Mouse (Mus musculus) testis, adult 2 months (tissue): ENCODE data around the gene R3hdml. TPM values are rescaled to one million over a fixed set of nuclear protein-coding genes. Genes with fewer than 3 reads are reported as not detected.
"Not testable (repeated sequence)": the region's sequence is repeated elsewhere in the genome, so short reads cannot be mapped to it uniquely, and the experiment has no call there.

Source experiments
- H3K27ac ChIP-seq: fragments of 200-500 bp; 2 replicates; pipeline ENCODE4 v1.5.1; 2012; ENCODE audit warnings: low read depth, low read length; ENCODE audit not compliant: control insufficient read depth, insufficient read depth
- H3K27me3 ChIP-seq: fragments of 200-500 bp; 2 replicates; pipeline ENCODE4 v1.6.1; 2012; ENCODE audit warnings: mild to moderate bottlenecking, low read length, moderate library complexity; ENCODE audit not compliant: control insufficient read depth, insufficient read depth
- H3K36me3 ChIP-seq: fragments of 200-500 bp; 2 replicates; pipeline ENCODE4 v1.6.1; 2012; ENCODE audit warnings: mild to moderate bottlenecking, low read length; ENCODE audit not compliant: control insufficient read depth, insufficient read depth
- H3K4me1 ChIP-seq: fragments of 200-500 bp; 2 replicates; pipeline ENCODE4 v1.6.1; 2012; ENCODE audit warnings: low read length; ENCODE audit not compliant: control insufficient read depth, insufficient read depth
- H3K4me3 ChIP-seq: fragments of 200-500 bp; 2 replicates; pipeline ENCODE4 v1.5.1; 2012; ENCODE audit warnings: low read depth, mild to moderate bottlenecking, low read length, moderate library complexity, mixed read lengths; ENCODE audit not compliant: control insufficient read depth
- CTCF ChIP-seq: fragments of 200-500 bp; IDR thresholded peaks from 2 replicates; pipeline ENCODE4 v1.5.1; 2012; ENCODE audit warnings: low read depth, mild to moderate bottlenecking, inconsistent platforms, low read length, moderate library complexity; ENCODE audit not compliant: control insufficient read depth, insufficient read depth, insufficient replicate concordance
- POLR2A ChIP-seq: fragments of 200-500 bp; IDR thresholded peaks from 2 replicates; pipeline ENCODE4 v1.6.1; 2012; ENCODE audit warnings: low read depth, mild to moderate bottlenecking, inconsistent platforms, low read length, moderate library complexity; ENCODE audit not compliant: control insufficient read depth
- polyA plus RNA-seq: library from polyadenylated mRNA; depleted of rRNA; stranded (reverse); fragments of >200 nt; gene quantifications from 2 replicates; pipeline ENCODE4 v1.2.3, GENCODE M21; 2012

R3hdml gene
- polyA plus RNA-seq, 1 experiment = not detected

DNA sequence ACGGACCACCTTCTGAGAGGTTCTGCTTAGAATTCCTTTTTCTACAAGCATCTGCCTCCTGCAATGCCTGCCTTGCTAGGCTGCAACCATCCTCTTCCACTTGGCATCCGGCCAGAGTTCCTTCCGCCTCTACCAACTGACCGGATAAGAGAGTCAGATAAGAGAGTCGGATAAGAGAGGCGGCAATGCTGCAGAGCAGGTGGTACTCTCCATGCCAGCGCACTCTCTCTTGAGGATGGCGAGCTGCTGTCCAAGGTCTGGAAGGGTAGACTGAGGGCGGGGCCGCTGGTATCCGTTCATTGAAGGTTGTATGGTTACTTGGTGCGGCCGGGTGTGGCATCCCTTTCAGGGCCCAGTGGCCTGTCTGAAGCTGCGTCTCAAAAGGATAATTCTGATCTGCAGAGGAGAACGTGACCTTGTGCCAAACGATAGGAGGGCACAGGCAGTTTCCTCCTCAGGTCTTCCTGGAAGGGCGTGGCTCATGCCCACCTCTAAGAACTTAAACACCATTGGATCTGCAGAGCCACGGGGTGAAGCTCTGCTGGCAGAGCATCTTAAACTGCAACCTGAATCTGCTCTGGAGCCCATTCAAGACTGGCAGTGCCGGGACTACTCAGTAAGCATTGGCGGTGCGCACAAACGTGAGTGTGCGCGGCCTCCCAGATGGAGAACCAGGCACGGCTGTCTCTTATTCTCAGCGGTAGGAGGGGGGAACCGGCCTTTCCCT lies 33.4 kb upstream of the R3hdml start:
- no peak overlapping the region for H3K27ac ChIP-seq
- H3K4me1 ChIP-seq = no peaks in the 10 kb centered on the region; the same call in 1 of the 2 replicates
- TF ChIP-seq POLR2A = no peak
- TF ChIP-seq CTCF = no peak
- H3K27me3 ChIP-seq = no peaks in the 10 kb centered on the region
- H3K36me3 ChIP-seq = no peaks in the 10 kb centered on the region
- H3K4me3 ChIP-seq = no peak overlapping the region

DNA sequence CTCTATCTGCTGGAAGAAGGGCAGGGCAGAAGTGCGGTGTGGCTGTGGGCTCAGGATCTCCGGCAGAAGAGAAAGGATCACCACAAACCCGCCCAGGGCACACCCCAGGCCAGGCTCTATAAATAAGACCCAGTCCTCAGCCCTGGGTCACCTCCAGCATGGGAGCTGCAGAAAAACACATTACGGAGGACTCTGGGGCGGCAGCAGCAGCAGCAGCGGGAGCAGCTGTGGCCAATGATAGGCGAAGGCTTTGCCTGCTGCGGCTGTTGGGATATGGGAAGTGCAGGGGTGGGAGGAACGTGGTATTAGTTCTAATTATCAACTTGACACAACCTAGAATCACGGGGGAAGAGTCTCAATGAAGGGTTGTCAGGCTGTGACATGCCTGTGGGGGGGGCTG lies 32.7 kb upstream of the R3hdml start:
- H3K4me3 ChIP-seq = no peak overlapping the region

DNA sequence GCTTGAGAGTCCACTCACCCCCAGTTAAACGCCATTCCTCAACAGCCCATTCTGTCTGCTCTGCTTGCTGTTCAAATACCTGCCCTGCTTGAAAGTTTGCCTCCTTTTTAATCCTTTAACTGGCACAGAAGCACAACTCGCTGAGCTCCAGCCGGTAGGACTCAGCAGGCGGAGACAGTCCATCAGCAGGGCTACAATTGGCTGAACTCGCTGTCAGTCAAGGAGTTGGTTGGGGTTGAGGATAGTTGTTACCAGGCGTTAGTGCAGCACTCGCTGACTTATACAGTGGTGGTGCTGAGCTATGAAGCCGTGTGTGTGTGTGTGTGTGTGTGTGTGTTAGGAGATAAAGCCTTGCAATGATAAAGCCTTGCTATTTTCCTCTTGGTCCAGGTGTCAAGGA lies 31.5 kb upstream of the R3hdml start:
- Histone ChIP-seq H3K27me3 (no peaks in the 10 kb centered on the region), H3K36me3 (no peaks in the 10 kb centered on the region), H3K27ac (no peak overlapping the region), H3K4me1 (no peaks in the 10 kb centered on the region; the same call in 1 of the 2 replicates), H3K4me3 (no peak overlapping the region)
- TF ChIP-seq CTCF = no peak
- TF ChIP-seq POLR2A = no peak

More for the DNA sequence above, 32.7 kb upstream of the R3hdml start:
- no peaks in the 10 kb centered on the region for H3K36me3 ChIP-seq
- no peaks in the 10 kb centered on the region; the same call in 1 of the 2 replicates for H3K4me1 ChIP-seq
- no peak overlapping the region for H3K27ac ChIP-seq
- no peaks in the 10 kb centered on the region for H3K27me3 ChIP-seq
- no peak for TF ChIP-seq CTCF
- no peak for TF ChIP-seq POLR2A

GRCm38 (mm10) chr2:163461307-163461706 lies 30.8 kb upstream of the R3hdml start:
- not testable (repeated sequence) for H3K36me3 ChIP-seq, H3K4me3 ChIP-seq, H3K27me3 ChIP-seq, H3K27ac ChIP-seq, H3K4me1 ChIP-seq

GRCm38 (mm10) chr2:163462386-163462785 lies 29.7 kb upstream of the R3hdml start:
- H3K4me3 ChIP-seq = no peak overlapping the region
- H3K4me1 ChIP-seq = no peaks in the 10 kb centered on the region; the same call in 1 of the 2 replicates
- no peaks in the 10 kb centered on the region for H3K27me3 ChIP-seq
- no peak overlapping the region for H3K27ac ChIP-seq
- no peak for TF ChIP-seq POLR2A
- TF ChIP-seq CTCF = no peak
- H3K36me3 ChIP-seq = no peaks in the 10 kb centered on the region

DNA sequence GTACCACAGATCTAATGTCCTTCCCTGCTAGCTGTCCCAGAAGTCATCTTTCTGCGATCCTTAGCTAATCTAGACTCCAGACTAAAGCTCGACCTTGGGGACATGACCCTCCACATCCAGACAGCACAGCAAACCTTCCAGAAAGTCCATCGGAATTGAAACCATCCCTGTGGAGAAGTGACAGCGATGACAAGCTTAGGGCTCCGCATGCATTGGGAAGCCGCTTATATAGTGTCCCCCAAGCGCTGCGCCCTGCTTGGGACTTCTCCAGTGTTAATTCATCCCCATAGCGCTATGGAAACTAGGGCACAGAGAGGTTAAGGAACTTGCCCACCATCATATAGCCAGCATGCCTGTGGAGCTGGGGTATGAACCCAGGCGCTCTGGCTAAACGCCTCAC lies 29.3 kb upstream of the R3hdml start:
- H3K36me3 ChIP-seq = no peaks in the 10 kb centered on the region
- TF ChIP-seq CTCF = no peak
- TF ChIP-seq POLR2A = no peak
- no peak overlapping the region for H3K27ac ChIP-seq
- H3K27me3 ChIP-seq = no peaks in the 10 kb centered on the region
- no peak overlapping the region for H3K4me3 ChIP-seq
- no peaks in the 10 kb centered on the region; the same call in 1 of the 2 replicates for H3K4me1 ChIP-seq

GRCm38 (mm10) chr2:163463251-163463769 lies 28.8 kb upstream of the R3hdml start:
- H3K4me3 ChIP-seq = no peak overlapping the region
- H3K27ac ChIP-seq = no peak overlapping the region
- no peaks in the 10 kb centered on the region for H3K27me3 ChIP-seq
- no peak for TF ChIP-seq POLR2A
- TF ChIP-seq CTCF = no peak
- no peaks in the 10 kb centered on the region for H3K36me3 ChIP-seq
- H3K4me1 ChIP-seq = no peaks in the 10 kb centered on the region; the same call in 1 of the 2 replicates

GRCm38 (mm10) chr2:163463998-163464397 lies 28.1 kb upstream of the R3hdml start:
- TF ChIP-seq CTCF (no peak), POLR2A (no peak)
- Histone ChIP-seq H3K27ac (no peak overlapping the region), H3K27me3 (no peaks in the 10 kb centered on the region), H3K4me1 (no peaks in the 10 kb centered on the region), H3K36me3 (no peaks in the 10 kb centered on the region), H3K4me3 (no peak overlapping the region)
